Comparison of ENCODE assay signal across 32 mouse cellular contexts in genomic region chr13:34956901-34957300, GRCm38 (mm10). TPM values are rescaled to one million over a fixed set of nuclear protein-coding genes. Genes with fewer than 3 reads are reported as not detected.
A peak's percentile ranks its signal among the peaks of the same experiment; 100 is the strongest.
DNase-seq lines count a peak whose midpoint lies in the region; ATAC-seq lines count a peak whose summit lies in the region.
"Had no signal": no experiment of that assay in that cellular context is flagged by ENCODE, and none has a peak within 500 bp of the region (broad histone marks: within the 10 kb centered on the region; RNA-seq: fewer than 3 reads in every experiment).

No protein-coding gene starts in this region.

- DNase-seq in CD4-positive helper T cell, adult 2 months (ENCODE audit: low read depth, low spot score) = peak; percentile 70
- DNase-seq in T-cell, adult 2 months (ENCODE audit: low spot score) = peak; percentile 55
- DNase-seq in thymus, adult 18-20 months = peak; percentile 34 to 58
- DNase-seq in thymus, postnatal 25 days = peak; percentile 58
- DNase-seq in right cerebral cortex, postnatal 36 days (ENCODE audit: low spot score in 2 of 2) = no peak
- no peak for DNase-seq in frontal cortex, postnatal 36 days (ENCODE audit: low spot score in 2 of 2)
- DNase-seq: adrenal gland, postnatal 10 days; cerebellum, adult 8-10 months; cerebellum, postnatal 36 days; embryo, embryonic 11 days; gastrocnemius, adult 2 months; kidney, adult 18-20 months; kidney, postnatal 25 days; lung, adult 2 months; lung, postnatal 10 days; right cerebral cortex, adult 18-20 months; right cerebral cortex, postnatal 4 days had no signal

- H3K27ac ChIP-seq in hindbrain, embryonic 16.5 days (ENCODE audit: low read depth, low read length) = no peak overlapping the region
- H3K27ac ChIP-seq: embryonic facial prominence, embryonic 12.5 days; gastrocnemius, adult 2 months; heart, embryonic 13.5 days; hindbrain, embryonic 12.5 days; kidney, embryonic 15.5 days; left cerebral cortex, adult 2 months; limb, embryonic 13.5 days; liver, embryonic 12.5 days; midbrain, embryonic 15.5 days; neural tube, embryonic 12.5 days; stomach, postnatal 0 days had no signal

- WGBS in hindbrain, embryonic 16.5 days = 89% methylated on average over 4 of the region's 4 CpGs

- no peak overlapping the region for H3K4me3 ChIP-seq in hindbrain, embryonic 16.5 days (ENCODE audit: low read length)
- H3K4me3 ChIP-seq: embryonic facial prominence, embryonic 12.5 days; gastrocnemius, adult 2 months; heart, embryonic 13.5 days; hindbrain, embryonic 12.5 days; kidney, embryonic 15.5 days; left cerebral cortex, adult 2 months; limb, embryonic 13.5 days; liver, embryonic 12.5 days; midbrain, embryonic 15.5 days; neural tube, embryonic 12.5 days had no signal

- no peaks in the 10 kb centered on the region for H3K9me3 ChIP-seq in hindbrain, embryonic 16.5 days (ENCODE audit: control insufficient read depth, low read length)
- H3K9me3 ChIP-seq: embryonic facial prominence, embryonic 12.5 days; heart, embryonic 13.5 days; hindbrain, embryonic 12.5 days; kidney, embryonic 15.5 days; limb, embryonic 13.5 days; liver, embryonic 12.5 days; midbrain, embryonic 15.5 days; neural tube, embryonic 12.5 days had no signal

- no peaks in the 10 kb centered on the region for H3K4me1 ChIP-seq in hindbrain, embryonic 16.5 days (ENCODE audit: control insufficient read depth, insufficient read depth, low read depth, low read length)
- H3K4me1 ChIP-seq: embryonic facial prominence, embryonic 12.5 days; heart, embryonic 13.5 days; hindbrain, embryonic 12.5 days; kidney, embryonic 15.5 days; limb, embryonic 13.5 days; liver, embryonic 12.5 days; midbrain, embryonic 15.5 days; neural tube, embryonic 12.5 days had no signal

- no peak overlapping the region for H3K4me2 ChIP-seq in hindbrain, embryonic 16.5 days (ENCODE audit: low read length)
- H3K4me2 ChIP-seq: embryonic facial prominence, embryonic 12.5 days; heart, embryonic 13.5 days; hindbrain, embryonic 12.5 days; kidney, embryonic 15.5 days; limb, embryonic 13.5 days; liver, embryonic 12.5 days; midbrain, embryonic 15.5 days; neural tube, embryonic 12.5 days had no signal

- ATAC-seq in hindbrain, embryonic 16.5 days = no peak
- ATAC-seq: forebrain, embryonic 14.5 days; liver, embryonic 12.5 days; midbrain, embryonic 15.5 days had no signal

- H3K36me3 ChIP-seq in hindbrain, embryonic 16.5 days (ENCODE audit: control insufficient read depth, insufficient read depth, low read length) = no peaks in the 10 kb centered on the region
- H3K36me3 ChIP-seq: embryonic facial prominence, embryonic 12.5 days; heart, embryonic 13.5 days; hindbrain, embryonic 12.5 days; kidney, embryonic 15.5 days; limb, embryonic 13.5 days; liver, embryonic 12.5 days; midbrain, embryonic 15.5 days; neural tube, embryonic 12.5 days had no signal

- H3K9ac ChIP-seq in hindbrain, embryonic 16.5 days (ENCODE audit: low read depth, low read length) = no peak overlapping the region
- H3K9ac ChIP-seq: embryonic facial prominence, embryonic 12.5 days; heart, embryonic 13.5 days; hindbrain, embryonic 12.5 days; kidney, embryonic 15.5 days; limb, embryonic 13.5 days; liver, embryonic 12.5 days; midbrain, embryonic 15.5 days; neural tube, embryonic 12.5 days had no signal

- H3K27me3 ChIP-seq in hindbrain, embryonic 16.5 days (replicated peaks; ENCODE audit: control insufficient read depth, insufficient read depth, low read length) = no peaks in the 10 kb centered on the region
- H3K27me3 ChIP-seq: CH12.LX; embryonic facial prominence, embryonic 12.5 days; heart, embryonic 13.5 days; hindbrain, embryonic 12.5 days; kidney, embryonic 15.5 days; limb, embryonic 13.5 days; liver, embryonic 12.5 days; midbrain, embryonic 15.5 days; neural tube, embryonic 12.5 days had no signal

RNA-seq across cellular contexts. Expression of gene Eci3, which starts 6.7 kb away (rescaled TPM):
- 0.62 and 1.6 TPM in 2 replicates for polyA plus RNA-seq in hindbrain, embryonic 16.5 days (2015; fragmentation: Nextera tagmentation; extraction: Ambion mirVana)
- polyA plus RNA-seq: liver, embryonic 12.5 days; lung, adult 2 months had no signal

RNA-seq across cellular contexts. Expression of gene 4933417A18Rik, which starts 32.7 kb away (rescaled TPM):
- polyA plus RNA-seq in hindbrain, embryonic 16.5 days (2015; fragmentation: Nextera tagmentation; extraction: Ambion mirVana) = not detected in 2 replicates
- polyA plus RNA-seq: embryonic facial prominence, embryonic 12.5 days; forebrain, embryonic 14.5 days; heart, embryonic 13.5 days; hindbrain, embryonic 12.5 days; intestine, embryonic 14.5 days; kidney, embryonic 15.5 days; limb, embryonic 13.5 days; liver, embryonic 12.5 days; lung, adult 2 months; midbrain, embryonic 15.5 days; neural tube, embryonic 12.5 days; spleen, adult 2 months; stomach, postnatal 0 days had no signal

RNA-seq across cellular contexts. Expression of gene Fam217a, which starts 32.8 kb away (rescaled TPM):
- polyA plus RNA-seq in hindbrain, embryonic 16.5 days (2015; fragmentation: Nextera tagmentation; extraction: Ambion mirVana) = 1.1 and 1.5 TPM in 2 replicates
- polyA plus RNA-seq: lung, adult 2 months; spleen, adult 2 months had no signal

Comparison
In these comparisons a context has a peak if more than half of its experiments do, and no peak if none do; other contexts are left out.
1. DNase-seq: peak in CD4-positive helper T cell, adult 2 months (single experiment), T-cell, adult 2 months (single experiment), thymus, adult 18-20 months (2 of 2) and thymus, postnatal 25 days (single experiment); none in right cerebral cortex, postnatal 36 days (0 of 2) and frontal cortex, postnatal 36 days (0 of 2).